Mouse (Mus musculus): Measurements from ENCODE around the gene Ccdc181. TPM values are rescaled to one million over a fixed set of nuclear protein-coding genes. Genes with fewer than 3 reads are reported as not detected.
A peak's percentile ranks its signal among the peaks of the same experiment; 100 is the strongest.
"Not testable (repeated sequence)": the region's sequence is repeated elsewhere in the genome, so short reads cannot be mapped to it uniquely, and the experiment has no call there.

Gene Ccdc181
- 10 to 100 TPM; 18.7 to 19.8 TPM for total RNA-seq (2021)
- long read RNA-seq, experiment 1, transcript Ccdc181-201 (6 exons, 1,909 nt) = major isoform, 20 of 21 reads
- long read RNA-seq, experiment 1, partial matches to known transcripts = 0 of 21 reads
- long read RNA-seq, experiment 1, other reads (novel, unspliced or antisense) = 1 of 21 reads
- long read RNA-seq, experiment 2, transcript Ccdc181-201 (6 exons, 1,909 nt) = major isoform, 33 of 34 reads
- long read RNA-seq, experiment 2, partial matches to known transcripts = 1 of 34 reads
- long read RNA-seq, experiment 2, other reads (novel, unspliced or antisense) = 0 of 34 reads

- peak; percentile 91 to 95 for DNase-seq (ENCODE audit: low spot score in 2 of 2)
Measured at GRCm38 (mm10) chr1:164275455-164275954, at the start of gene Ccdc181. TSS of gene Ccdc181 (plus strand) at chr1:164275585.

- DNase-seq (ENCODE audit: low spot score in 2 of 2) = not testable (repeated sequence)
Measured at GRCm38 (mm10) chr1:164231937-164232570, 43.3 kb upstream of the Ccdc181 start.

- no peak for DNase-seq (ENCODE audit: low spot score in 2 of 2)
Measured at GRCm38 (mm10) chr1:164233447-164233846, 41.9 kb upstream of the Ccdc181 start.

- no peak for DNase-seq (ENCODE audit: low spot score in 2 of 2)
Measured at GRCm38 (mm10) chr1:164235078-164235477, 40.3 kb upstream of the Ccdc181 start.

GRCm38 (mm10) chr1:164236078-164236477, 39.3 kb upstream of the Ccdc181 start:
- DNase-seq (ENCODE audit: low spot score in 2 of 2) = no peak

- no peak for DNase-seq (ENCODE audit: low spot score in 2 of 2)
Measured at GRCm38 (mm10) chr1:164241494-164241893, 33.9 kb upstream of the Ccdc181 start.

- no peak for DNase-seq (ENCODE audit: low spot score in 2 of 2)
Measured at GRCm38 (mm10) chr1:164242809-164243208, 32.6 kb upstream of the Ccdc181 start.

- DNase-seq (ENCODE audit: low spot score in 2 of 2) = no peak
Measured at GRCm38 (mm10) chr1:164247442-164247841, 27.9 kb upstream of the Ccdc181 start.

GRCm38 (mm10) chr1:164247971-164248370, 27.4 kb upstream of the Ccdc181 start:
- DNase-seq (ENCODE audit: low spot score in 2 of 2) = no peak

GRCm38 (mm10) chr1:164248465-164249331, 26.7 kb upstream of the Ccdc181 start, which contains the start of gene Slc19a2:
TSS of gene Slc19a2 (plus strand) at chr1:164249046.
- DNase-seq (ENCODE audit: low spot score in 2 of 2) = peak; percentile 96 to 98

GRCm38 (mm10) chr1:164249332-164249711, 26.1 kb upstream of the Ccdc181 start:
- no peak for DNase-seq (ENCODE audit: low spot score in 2 of 2)

- no peak for DNase-seq (ENCODE audit: low spot score in 2 of 2)
Measured at GRCm38 (mm10) chr1:164250391-164251150, 24.8 kb upstream of the Ccdc181 start.

GRCm38 (mm10) chr1:164251438-164251837, 23.9 kb upstream of the Ccdc181 start:
- no peak for DNase-seq (ENCODE audit: low spot score in 2 of 2)

- DNase-seq (ENCODE audit: low spot score in 2 of 2) = no peak
Measured at GRCm38 (mm10) chr1:164252551-164252950, 22.8 kb upstream of the Ccdc181 start.

GRCm38 (mm10) chr1:164254836-164255235, 20.5 kb upstream of the Ccdc181 start:
- DNase-seq (ENCODE audit: low spot score in 2 of 2) = no peak

GRCm38 (mm10) chr1:164260171-164261028, 15.0 kb upstream of the Ccdc181 start:
- no peak for DNase-seq (ENCODE audit: low spot score in 2 of 2)

GRCm38 (mm10) chr1:164261553-164261952, 13.8 kb upstream of the Ccdc181 start:
- DNase-seq (ENCODE audit: low spot score in 2 of 2) = peak in 1 of 2 experiments; percentile 37

GRCm38 (mm10) chr1:164270941-164271340, 4.4 kb upstream of the Ccdc181 start:
- DNase-seq (ENCODE audit: low spot score in 2 of 2) = no peak

- DNase-seq (ENCODE audit: low spot score in 2 of 2) = no peak
Measured at GRCm38 (mm10) chr1:164273659-164274058, 1.7 kb upstream of the Ccdc181 start.

GRCm38 (mm10) chr1:164276552-164276951, 1.2 kb downstream of the Ccdc181 start:
- DNase-seq (ENCODE audit: low spot score in 2 of 2) = no peak

Measured in layer of hippocampus, postnatal 14 days (tissue).